In the genomic region with DNA sequence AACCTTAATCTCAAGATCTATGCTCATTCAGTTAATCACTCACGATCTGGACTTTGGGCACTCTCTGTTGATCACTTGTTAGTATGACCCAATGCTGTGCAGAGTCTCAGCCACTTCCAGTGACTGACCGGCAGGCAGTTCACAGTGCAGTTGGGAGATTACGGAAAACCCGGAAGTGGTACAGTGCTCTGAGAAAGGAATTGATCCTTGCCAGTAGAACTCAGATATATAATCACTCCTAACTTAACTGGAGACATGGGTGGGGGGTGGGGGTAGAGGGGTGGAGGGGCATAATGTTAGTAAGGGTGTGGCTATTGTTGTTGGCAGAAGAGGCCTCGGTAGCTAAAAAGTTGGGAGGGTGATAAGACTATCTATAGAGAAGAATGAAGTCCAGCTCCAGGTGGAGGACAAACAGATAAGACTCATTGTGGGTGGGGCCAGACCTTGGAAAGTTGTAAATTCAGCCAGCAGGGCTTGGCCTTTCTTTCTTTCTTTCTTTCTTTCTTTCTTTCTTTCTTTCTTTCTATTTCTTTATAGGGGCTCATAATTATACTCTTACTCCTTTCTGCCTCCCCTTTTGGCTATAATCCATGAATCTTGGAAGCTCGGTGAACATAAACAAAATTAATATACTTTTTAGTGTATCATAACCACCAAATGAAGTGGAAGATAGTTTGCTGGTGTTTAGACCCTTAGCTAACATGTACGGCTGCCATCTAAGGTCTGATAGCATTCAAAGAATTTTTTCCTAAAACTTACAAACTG, we compare ENCODE assay signal across 14 mouse cellular contexts. TPM values are rescaled to one million over a fixed set of nuclear protein-coding genes. Genes with fewer than 3 reads are reported as not detected.
DNase-seq lines count a peak whose midpoint lies in the region; ATAC-seq and TF ChIP-seq lines count a peak whose summit lies in the region.
"Had no signal": no experiment of that assay in that cellular context is flagged by ENCODE, and none has a peak within 500 bp of the region (broad histone marks: within the 10 kb centered on the region; RNA-seq: fewer than 3 reads in every experiment).

No protein-coding gene starts in this region.

- H3K4me1 ChIP-seq in heart, embryonic 10.5 days = 0 out of 2 replicates have a peak, but pooled peaks cover 3% of the 10 kb centered on the region
- H3K4me1 ChIP-seq in spleen, adult 2 months (ENCODE audit: control insufficient read depth, insufficient read depth, insufficient read length) = peaks cover 14% of the 10 kb centered on the region; the same call in 1 of the 2 replicates
- H3K4me1 ChIP-seq in liver, embryonic 15.5 days (replicated peaks) = peaks cover 81% of the 10 kb centered on the region
- no peaks in the 10 kb centered on the region for H3K4me1 ChIP-seq in midbrain, embryonic 13.5 days (replicated peaks)
- H3K4me1 ChIP-seq: embryonic facial prominence, embryonic 15.5 days; midbrain, embryonic 12.5 days had no signal

- H3K4me3 ChIP-seq in heart, embryonic 10.5 days = no peak overlapping the region
- no peak overlapping the region for H3K4me3 ChIP-seq in spleen, adult 2 months (ENCODE audit: extremely low read depth, insufficient read depth, insufficient read length)
- H3K4me3 ChIP-seq in liver, embryonic 15.5 days (replicated peaks) = no peak overlapping the region; the same call in 1 of the 2 replicates
- H3K4me3 ChIP-seq in midbrain, embryonic 13.5 days (replicated peaks) = no peak overlapping the region
- H3K4me3 ChIP-seq: embryonic facial prominence, embryonic 15.5 days; midbrain, embryonic 12.5 days had no signal

- WGBS in heart, embryonic 10.5 days = 61% methylated on average over 7 of the region's 7 CpGs
- WGBS in spleen, adult 2 months = 81% methylated on average over 7 of the region's 7 CpGs
- WGBS in liver, embryonic 15.5 days (ENCODE audit: insufficient replicate concordance) = 14% methylated on average over 7 of the region's 7 CpGs
- WGBS in midbrain, embryonic 13.5 days = 83% methylated on average over 7 of the region's 7 CpGs

- ATAC-seq in liver, embryonic 15.5 days (ENCODE audit: insufficient read depth) = peak; percentile 62
- ATAC-seq in midbrain, embryonic 13.5 days = no peak

- H3K36me3 ChIP-seq in heart, embryonic 10.5 days = no peaks in the 10 kb centered on the region
- no peaks in the 10 kb centered on the region for H3K36me3 ChIP-seq in spleen, adult 2 months (ENCODE audit: control insufficient read depth, insufficient read depth, low read length)
- H3K36me3 ChIP-seq in liver, embryonic 15.5 days (replicated peaks) = no peaks in the 10 kb centered on the region
- H3K36me3 ChIP-seq in midbrain, embryonic 13.5 days = no peaks in the 10 kb centered on the region
- H3K36me3 ChIP-seq: embryonic facial prominence, embryonic 15.5 days; midbrain, embryonic 12.5 days had no signal

- H3K27me3 ChIP-seq in heart, embryonic 10.5 days (ENCODE audit: insufficient read depth, poor library complexity, severe bottlenecking) = no peaks in the 10 kb centered on the region
- H3K27me3 ChIP-seq in spleen, adult 2 months (ENCODE audit: control insufficient read depth, insufficient read depth, low read length) = no peaks in the 10 kb centered on the region
- H3K27me3 ChIP-seq in liver, embryonic 15.5 days = no peaks in the 10 kb centered on the region
- H3K27me3 ChIP-seq in midbrain, embryonic 13.5 days = no peaks in the 10 kb centered on the region
- H3K27me3 ChIP-seq: embryonic facial prominence, embryonic 15.5 days; midbrain, embryonic 12.5 days had no signal

- TF ChIP-seq POLR2A in spleen, adult 2 months (IDR thresholded peaks at IDR 0.05; ENCODE audit: low read depth, low read length) = no peak

- H3K9ac ChIP-seq in liver, embryonic 15.5 days = peak overlapping the region; percentile 44; the same call in 1 of the 2 replicates
- H3K9ac ChIP-seq in midbrain, embryonic 13.5 days (replicated peaks) = no peak overlapping the region
- H3K9ac ChIP-seq: embryonic facial prominence, embryonic 15.5 days; midbrain, embryonic 12.5 days had no signal

- peak overlapping the region; percentile 82 for H3K27ac ChIP-seq in heart, embryonic 10.5 days
- peak overlapping the region; percentile 12; the same call in 1 of the 2 replicates for H3K27ac ChIP-seq in spleen, adult 2 months (ENCODE audit: insufficient read depth, low read length)
- H3K27ac ChIP-seq in liver, embryonic 15.5 days (replicated peaks) = peak overlapping the region; percentile 93
- no peak overlapping the region for H3K27ac ChIP-seq in midbrain, embryonic 13.5 days
- H3K27ac ChIP-seq: embryonic facial prominence, embryonic 15.5 days; midbrain, embryonic 12.5 days had no signal

- no peak for DNase-seq in heart, embryonic 10.5 days (ENCODE audit: low spot score)
- DNase-seq in heart, adult 9 months (ENCODE audit: low spot score in 2 of 2) = no peak
- DNase-seq in spleen, adult 2 months (ENCODE audit: low read depth in 1 of 2, low spot score in 2 of 2) = no peak
- DNase-seq in spleen, adult 12 weeks (ENCODE audit: low spot score) = no peak
- no peak for DNase-seq in adrenal gland, adult 18-20 months (ENCODE audit: low spot score in 2 of 2)
- no peak for DNase-seq in cerebellum, adult 11 months
- DNase-seq: adrenal gland, postnatal 10 days; cerebellum, postnatal 10 days; heart, postnatal 4 days; thymus, postnatal 4 days had no signal

- TF ChIP-seq CTCF in spleen, adult 2 months (IDR thresholded peaks at IDR 0.05; ENCODE audit: extremely low read depth, insufficient read depth, insufficient read length, insufficient replicate concordance) = no peak

- H3K4me2 ChIP-seq in liver, embryonic 15.5 days = peak overlapping the region; percentile 55
- no peak overlapping the region for H3K4me2 ChIP-seq in midbrain, embryonic 13.5 days (replicated peaks)
- H3K4me2 ChIP-seq: embryonic facial prominence, embryonic 15.5 days; midbrain, embryonic 12.5 days had no signal

- H3K9me3 ChIP-seq in heart, embryonic 10.5 days = no peaks in the 10 kb centered on the region
- H3K9me3 ChIP-seq in liver, embryonic 15.5 days (replicated peaks) = no peaks in the 10 kb centered on the region
- H3K9me3 ChIP-seq in midbrain, embryonic 13.5 days = no peaks in the 10 kb centered on the region
- H3K9me3 ChIP-seq: embryonic facial prominence, embryonic 15.5 days; midbrain, embryonic 12.5 days had no signal

RNA-seq across cellular contexts. Expression of a gene that starts 55.9 kb away (rescaled TPM):
- polyA plus RNA-seq in heart, embryonic 10.5 days (2016; fragmentation: Nextera tagmentation; extraction: Ambion mirVana) = 8.2 and 9.7 TPM in 2 replicates
- polyA plus RNA-seq in spleen, adult 2 months (2012; rRNA removed) = 57.9 and 62.6 TPM in 2 replicates
- polyA plus RNA-seq in liver, embryonic 15.5 days (2015; fragmentation: Nextera tagmentation; extraction: Ambion mirVana) = 5.0 and 5.6 TPM in 2 replicates
- total RNA-seq in adrenal gland, adult 18-20 months (2021) = 10 to 100 TPM; 31.7 to 32.0 TPM
- polyA plus RNA-seq in midbrain, embryonic 13.5 days (2015; fragmentation: Nextera tagmentation; extraction: Ambion mirVana) = 16.4 and 18.2 TPM in 2 replicates
